Mouse (Mus musculus) liver, embryonic 13.5 days (tissue): Measurements from ENCODE around the gene Eya2. TPM values are rescaled to one million over a fixed set of nuclear protein-coding genes. Genes with fewer than 3 reads are reported as not detected.
"Not testable (repeated sequence)": the region's sequence is repeated elsewhere in the genome, so short reads cannot be mapped to it uniquely, and the experiment has no call there.

ENCODE experiments used
- ATAC-seq: fragments of 200-750 bp; cut with Nextera tagmentation; 2 replicates; pipeline ENCODE4 v1.8.0; 2017; ENCODE audit warnings: low read depth, mild to moderate bottlenecking, moderate number of reproducible peaks, moderate library complexity
- DNase-seq: peaks from one replicate; pipeline ENCODE4 v3.0.0; 2022
- H3K27ac ChIP-seq: fragments of 300-500 bp; sonication (generic); 2 replicates; pipeline ENCODE4 v1.5.1; 2015; ENCODE audit warnings: moderate library complexity, mild to moderate bottlenecking, inconsistent platforms
- H3K27me3 ChIP-seq: fragments of 300-500 bp; sonication (generic); 2 replicates; pipeline ENCODE4 v1.6.1; 2015; ENCODE audit warnings: mild to moderate bottlenecking, inconsistent platforms
- H3K36me3 ChIP-seq: fragments of 300-500 bp; sonication (generic); 2 replicates; pipeline ENCODE4 v1.6.1; 2015; ENCODE audit warnings: mild to moderate bottlenecking, inconsistent platforms
- H3K4me1 ChIP-seq: fragments of 300-500 bp; sonication (generic); replicated peaks from 2 replicates; pipeline ENCODE4 v1.6.1; 2015; ENCODE audit warnings: inconsistent platforms
- H3K4me2 ChIP-seq: fragments of 300-500 bp; sonication (generic); 2 replicates; pipeline ENCODE4 v1.6.1; 2015; ENCODE audit warnings: inconsistent platforms, mild to moderate bottlenecking, moderate library complexity
- H3K4me3 ChIP-seq: fragments of 300-500 bp; sonication (generic); replicated peaks from 2 replicates; pipeline ENCODE4 v1.5.1; 2015; ENCODE audit warnings: mild to moderate bottlenecking, inconsistent platforms
- H3K9ac ChIP-seq: fragments of 300-500 bp; sonication (generic); 2 replicates; pipeline ENCODE4 v1.6.1; 2015; ENCODE audit warnings: mild to moderate bottlenecking, inconsistent platforms
- H3K9me3 ChIP-seq: fragments of 300-500 bp; sonication (generic); replicated peaks from 2 replicates; pipeline ENCODE4 v1.6.1; 2016; ENCODE audit warnings: inconsistent platforms
- WGBS: fragments of 180-500 bp; shearing (Covaris S2); methylation state at CpG from one replicate; pipeline ENCODE4 v1.1.7; 2015; ENCODE audit not compliant: insufficient replicate concordance; 5-methylcytosine and 5-hydroxymethylcytosine counted together
- polyA plus RNA-seq: library from polyadenylated mRNA; unstranded; fragments of >200 nt; fragmentation: Nextera tagmentation; extraction: Ambion mirVana; gene quantifications from 2 replicates; pipeline ENCODE4 v1.2.1, GENCODE M21; 2015

The Eya2 gene
- 0.13 and 0.23 TPM in 2 replicates for polyA plus RNA-seq

DNA sequence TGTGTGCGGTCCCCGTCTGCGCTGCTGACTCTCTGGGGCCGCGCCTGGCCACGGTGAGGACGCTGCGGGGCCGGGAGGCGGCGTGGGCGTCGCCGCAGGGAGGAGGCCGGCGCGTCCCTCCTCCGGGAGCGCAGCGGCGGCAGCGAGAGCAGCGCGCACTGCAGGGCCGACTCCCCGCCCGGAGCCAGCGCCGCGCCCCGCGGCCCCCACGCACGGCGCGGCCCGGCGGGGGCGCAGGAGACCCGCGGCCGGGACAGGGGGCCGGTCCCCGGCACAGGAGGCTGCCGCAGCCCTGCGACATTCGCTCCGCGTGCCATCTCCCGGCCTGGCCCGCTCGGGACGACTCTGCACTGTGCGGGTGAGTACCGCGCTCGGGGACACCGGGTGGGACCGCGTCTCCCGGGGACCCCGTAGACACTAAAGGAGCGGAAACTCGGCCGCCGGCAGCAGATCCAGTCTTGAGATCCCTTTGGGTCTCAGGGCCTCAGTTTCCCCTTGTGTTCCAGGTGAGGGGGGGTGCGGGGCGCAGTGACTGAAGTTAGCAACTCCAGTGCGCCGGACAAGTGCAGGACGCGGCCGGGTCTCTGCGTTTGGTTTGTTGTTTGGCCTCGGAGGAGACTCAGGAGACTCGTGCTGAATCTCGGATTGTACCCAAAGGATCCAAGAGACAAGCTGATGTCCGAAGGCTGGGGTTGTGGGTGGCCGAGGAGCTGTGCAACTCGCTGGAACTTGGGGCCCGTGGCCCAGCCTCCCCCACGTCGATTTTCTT, at the start of gene Eya2:
Gene Eya2, plus strand, starts transcription at position 126 of the 769 bp plus-strand sequence.
- H3K9me3 ChIP-seq, result no peaks in the 10 kb centered on the region
- no peaks in the 10 kb centered on the region for H3K4me1 ChIP-seq
- no peak within 1 kb of the TSS for H3K27ac ChIP-seq
- H3K4me2 ChIP-seq, result peak within 1 kb of the TSS; percentile 47
- ATAC-seq (no peak), DNase-seq (no peak)
- WGBS, result 2% methylated on average over 73 of the region's 83 CpGs
- peaks cover 59% of the 10 kb centered on the region for H3K27me3 ChIP-seq
- no peaks in the 10 kb centered on the region for H3K36me3 ChIP-seq
- H3K9ac ChIP-seq, result no peak within 1 kb of the TSS
- peak within 1 kb of the TSS; percentile 30 for H3K4me3 ChIP-seq

DNA sequence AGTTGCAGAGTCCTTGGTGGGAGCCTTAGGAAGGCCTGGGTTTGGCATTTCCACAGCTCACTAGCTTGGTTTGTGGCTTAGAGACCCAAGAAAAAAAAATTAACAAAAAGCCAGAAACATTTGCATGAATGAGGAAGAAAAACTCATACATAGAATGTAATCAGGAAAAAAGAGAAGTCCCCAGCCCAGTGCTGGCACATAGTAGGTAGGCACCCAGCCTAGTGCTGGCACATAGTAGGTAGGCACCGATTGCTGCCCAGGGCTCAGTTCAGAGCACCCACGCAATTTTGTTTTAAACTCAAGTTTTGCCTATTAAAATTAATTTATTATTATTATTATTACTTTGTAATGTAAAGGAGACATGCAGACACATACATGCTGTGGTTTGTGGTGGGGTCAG, 49.1 kb upstream of the Eya2 start:
- H3K9me3 ChIP-seq, result no peaks in the 10 kb centered on the region
- WGBS, result 71% methylated on average over 2 of the region's 2 CpGs
- no peak for DNase-seq

DNA sequence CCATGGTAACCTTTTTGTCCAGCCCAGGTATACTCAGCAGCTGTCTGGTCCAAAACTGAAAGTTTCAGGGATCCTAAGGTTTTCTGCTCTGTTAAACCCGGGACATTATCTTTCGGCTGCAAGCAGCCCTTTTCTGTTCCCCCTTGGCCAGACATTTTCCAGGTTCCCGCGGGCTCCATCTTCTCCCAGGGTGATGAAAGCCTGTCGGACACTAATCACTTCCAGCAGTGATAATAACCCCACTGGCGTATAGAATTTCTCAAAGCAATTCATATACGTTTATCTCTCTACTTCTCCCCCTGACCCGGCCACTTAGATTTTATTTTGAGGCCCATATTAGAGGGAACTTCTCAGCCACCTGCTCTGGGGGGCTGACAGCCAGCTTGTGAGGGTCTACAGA, 48.5 kb upstream of the Eya2 start:
- H3K4me3 ChIP-seq, result no peak overlapping the region
- H3K9me3 ChIP-seq, result no peaks in the 10 kb centered on the region
- H3K27me3 ChIP-seq, result no peaks in the 10 kb centered on the region
- H3K4me1 ChIP-seq, result no peaks in the 10 kb centered on the region
- DNase-seq (no peak), ATAC-seq (no peak)
- no peak overlapping the region for H3K27ac ChIP-seq
- no peak overlapping the region for H3K9ac ChIP-seq
- WGBS, result 69% methylated on average over 8 of the region's 8 CpGs
- H3K4me2 ChIP-seq, result no peak overlapping the region
- H3K36me3 ChIP-seq, result no peaks in the 10 kb centered on the region

More for the DNA sequence above, 49.1 kb upstream of the Eya2 start:
- no peaks in the 10 kb centered on the region for H3K4me1 ChIP-seq
- H3K27ac ChIP-seq, result no peak overlapping the region
- H3K9ac ChIP-seq, result no peak overlapping the region
- no peak for ATAC-seq
- no peak overlapping the region for H3K4me2 ChIP-seq
- H3K4me3 ChIP-seq, result no peak overlapping the region
- no peaks in the 10 kb centered on the region for H3K27me3 ChIP-seq
- H3K36me3 ChIP-seq, result no peaks in the 10 kb centered on the region

DNA sequence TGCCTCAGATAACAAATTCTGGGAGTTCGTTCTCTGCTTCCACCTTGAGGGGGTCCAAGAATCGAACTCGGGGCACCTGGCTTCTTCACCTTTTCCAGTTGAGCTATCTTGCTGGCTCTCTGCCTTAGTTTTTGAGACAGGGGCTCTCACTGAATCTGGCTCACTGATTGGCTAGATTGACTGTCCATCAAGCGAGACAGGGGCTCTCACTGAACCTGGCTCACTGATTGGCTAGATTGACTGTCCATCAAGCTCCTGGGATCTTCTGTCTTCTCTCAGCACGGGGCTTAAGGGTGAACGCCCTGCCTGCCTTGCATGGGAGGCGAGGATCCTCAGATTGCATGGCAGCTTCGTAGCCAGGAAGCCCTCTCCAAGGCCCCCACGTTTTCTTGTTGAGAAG, 47.4 kb upstream of the Eya2 start:
- Histone ChIP-seq H3K36me3 (no peaks in the 10 kb centered on the region), H3K27me3 (no peaks in the 10 kb centered on the region), H3K4me3 (no peak overlapping the region), H3K9ac (no peak overlapping the region), H3K9me3 (no peaks in the 10 kb centered on the region), H3K27ac (no peak overlapping the region), H3K4me1 (no peaks in the 10 kb centered on the region), H3K4me2 (no peak overlapping the region)
- DNase-seq (peak; percentile 22), ATAC-seq (no peak)
- WGBS, result 27% methylated on average over 9 of the region's 9 CpGs

DNA sequence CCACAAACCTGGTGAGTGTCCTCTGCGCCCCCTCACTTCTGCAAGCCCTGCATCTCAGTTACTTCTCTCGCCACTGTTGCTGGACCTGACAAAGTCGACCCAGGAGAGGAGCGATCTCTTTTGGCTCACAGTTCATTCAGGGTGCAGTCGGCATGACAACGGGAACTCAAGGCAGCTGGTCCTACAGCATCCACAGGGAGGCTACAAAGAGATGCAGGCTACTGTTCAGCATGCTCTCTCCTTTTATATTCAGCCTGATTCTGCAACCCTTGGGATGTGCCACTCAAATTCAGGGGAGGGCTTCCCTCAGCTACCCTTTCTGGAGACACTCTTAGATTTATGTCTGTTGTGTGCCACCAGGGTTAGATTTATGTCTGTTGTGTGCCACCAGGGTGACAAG, 46.2 kb upstream of the Eya2 start:
- Histone ChIP-seq H3K4me1 (no peaks in the 10 kb centered on the region), H3K36me3 (no peaks in the 10 kb centered on the region), H3K4me2 (no peak overlapping the region), H3K4me3 (no peak overlapping the region), H3K9ac (no peak overlapping the region), H3K27ac (no peak overlapping the region), H3K9me3 (no peaks in the 10 kb centered on the region), H3K27me3 (no peaks in the 10 kb centered on the region)
- ATAC-seq, result no peak
- WGBS, result 57% methylated on average over 6 of the region's 6 CpGs
- no peak for DNase-seq

DNA sequence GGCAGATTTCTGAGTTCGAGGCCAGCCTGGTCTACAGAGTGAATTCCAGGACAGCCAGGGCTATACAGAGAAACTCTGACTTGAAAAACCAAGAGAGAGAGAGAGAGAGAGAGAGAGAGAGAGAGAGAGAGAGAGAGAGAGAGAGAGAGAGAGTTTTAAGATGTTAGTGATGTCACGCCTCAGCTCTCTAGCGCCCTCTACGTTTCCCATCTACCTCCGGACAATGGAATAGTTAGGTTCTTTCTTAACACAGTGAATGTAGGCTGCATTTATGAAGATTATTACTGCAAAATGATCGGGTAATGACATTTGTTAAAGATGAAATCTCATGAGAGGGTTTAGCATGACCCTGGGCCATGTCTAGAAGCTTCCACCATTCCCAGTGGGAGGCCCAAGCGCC, 44.4 kb upstream of the Eya2 start:
- H3K9ac ChIP-seq, H3K36me3 ChIP-seq, DNase-seq, ATAC-seq, H3K27ac ChIP-seq, H3K27me3 ChIP-seq, H3K4me2 ChIP-seq, H3K9me3 ChIP-seq, H3K4me3 ChIP-seq, H3K4me1 ChIP-seq: not testable (repeated sequence)
- 51% methylated on average over 7 of the region's 7 CpGs for WGBS

DNA sequence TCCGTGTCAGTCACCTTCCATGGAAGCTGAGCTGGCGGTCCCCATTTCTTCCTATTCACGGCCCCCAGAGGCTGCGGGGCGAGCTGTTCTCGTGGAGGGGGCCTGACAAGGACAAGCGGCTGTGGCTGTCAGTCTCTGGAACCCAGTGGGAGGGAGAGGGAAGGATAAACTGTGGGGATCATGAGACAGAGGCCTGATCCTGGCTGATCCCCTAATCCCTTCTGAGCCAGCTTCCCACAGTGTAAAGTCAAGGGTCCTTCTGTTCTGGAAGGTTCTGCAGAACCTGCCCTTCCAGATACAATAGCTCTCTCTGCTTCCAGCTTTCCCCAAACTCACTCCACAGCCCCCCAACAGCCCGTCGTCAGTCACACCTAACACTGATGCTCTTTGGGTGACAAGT, 40.8 kb upstream of the Eya2 start:
- Histone ChIP-seq H3K4me1 (no peaks in the 10 kb centered on the region), H3K27me3 (no peaks in the 10 kb centered on the region), H3K4me2 (no peak overlapping the region), H3K9me3 (no peaks in the 10 kb centered on the region), H3K9ac (no peak overlapping the region), H3K36me3 (no peaks in the 10 kb centered on the region), H3K4me3 (no peak overlapping the region), H3K27ac (no peak overlapping the region)
- ATAC-seq (no peak), DNase-seq (no peak)
- WGBS, result 68% methylated on average over 9 of the region's 9 CpGs

DNA sequence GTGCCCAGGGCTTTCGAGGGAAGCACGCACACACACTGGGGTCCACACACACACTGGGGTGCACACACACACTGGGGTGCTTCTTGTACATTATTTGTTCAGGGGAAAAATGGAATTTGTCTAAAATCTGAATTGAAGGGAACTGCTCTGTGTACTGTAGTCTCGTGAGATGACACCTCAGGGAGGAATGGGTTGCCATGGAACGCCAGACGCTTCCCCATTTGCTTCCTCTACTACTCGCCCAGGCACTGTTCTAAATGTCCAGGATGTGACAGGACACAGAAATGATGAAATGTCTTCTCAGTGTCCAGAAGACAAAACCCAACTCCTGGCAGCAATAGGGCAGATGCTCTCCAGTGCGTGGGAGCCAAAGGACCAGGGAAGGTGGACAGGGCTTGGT, 37.6 kb upstream of the Eya2 start:
- no peak for DNase-seq

DNA sequence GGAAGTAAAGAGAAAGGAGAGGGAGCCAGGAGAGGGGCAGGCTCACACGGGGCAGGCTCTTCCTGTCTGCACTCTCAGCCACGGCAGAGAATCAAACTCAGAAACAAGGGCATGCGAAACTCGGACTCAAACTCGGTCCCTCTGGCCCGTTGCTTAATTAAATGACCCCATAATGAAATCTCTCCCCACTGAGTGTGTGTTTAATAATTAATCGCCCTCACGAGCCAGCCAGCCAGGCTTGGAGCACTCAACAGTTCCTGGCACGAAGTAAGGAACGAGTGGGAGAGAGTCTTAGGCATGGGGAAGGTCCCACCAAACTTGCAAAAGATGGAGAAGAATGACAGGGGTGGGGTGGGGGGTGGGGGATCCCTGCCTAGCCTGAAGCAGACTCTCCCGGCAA, 35.9 kb upstream of the Eya2 start:
- peaks cover 5% of the 10 kb centered on the region; the same call in 1 of the 2 replicates for H3K4me1 ChIP-seq
- no peak overlapping the region for H3K4me2 ChIP-seq
- no peak for ATAC-seq
- peaks cover 24% of the 10 kb centered on the region for H3K27me3 ChIP-seq
- no peaks in the 10 kb centered on the region for H3K9me3 ChIP-seq
- no peaks in the 10 kb centered on the region for H3K36me3 ChIP-seq
- WGBS, result 32% methylated on average over 11 of the region's 11 CpGs
- H3K4me3 ChIP-seq, result no peak overlapping the region
- no peak overlapping the region for H3K9ac ChIP-seq
- no peak for DNase-seq
- no peak overlapping the region for H3K27ac ChIP-seq

More for the DNA sequence above, 37.6 kb upstream of the Eya2 start:
- Histone ChIP-seq H3K9me3 (no peaks in the 10 kb centered on the region), H3K9ac (no peak overlapping the region), H3K4me3 (no peak overlapping the region), H3K36me3 (no peaks in the 10 kb centered on the region), H3K4me1 (no peaks in the 10 kb centered on the region), H3K27me3 (peaks cover 8% of the 10 kb centered on the region; the same call in 1 of the 2 replicates), H3K4me2 (no peak overlapping the region), H3K27ac (no peak overlapping the region)
- no peak for ATAC-seq
- 61% methylated on average over 7 of the region's 7 CpGs for WGBS

DNA sequence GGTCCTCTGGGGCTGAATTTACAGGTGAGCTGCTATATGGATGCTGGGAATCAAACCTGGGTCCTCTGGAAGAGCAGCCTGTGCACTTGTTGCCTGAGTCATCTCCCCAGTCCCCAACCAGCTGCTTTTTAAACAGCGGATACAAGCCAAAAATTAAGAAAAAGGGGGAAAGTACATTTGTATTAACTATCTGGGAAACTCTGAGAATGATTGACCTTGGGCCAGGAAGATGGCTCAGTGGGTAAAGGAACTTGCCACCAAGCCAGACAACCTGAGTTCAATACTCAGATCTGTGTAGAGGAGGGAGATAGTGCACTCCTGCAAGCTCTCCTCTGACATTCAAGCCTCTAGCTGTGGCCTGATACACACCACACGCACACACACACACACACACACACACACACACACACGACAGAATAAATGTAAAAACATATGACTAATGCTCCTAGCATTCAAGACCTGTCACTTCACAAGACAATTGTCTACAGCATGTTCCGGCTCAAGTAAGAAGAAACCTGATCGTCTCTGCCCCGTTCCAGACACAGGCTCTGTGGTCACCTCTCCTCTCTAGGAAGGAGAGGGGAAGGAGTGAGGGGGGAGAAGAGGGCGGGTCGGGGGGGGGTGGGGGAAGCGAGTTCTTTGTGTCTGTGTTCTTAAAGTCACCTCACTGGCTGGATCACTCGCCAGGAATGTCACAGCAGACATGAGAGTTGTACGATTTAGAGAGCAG, 35.2 kb upstream of the Eya2 start:
- ATAC-seq, result no peak
- Histone ChIP-seq H3K27ac (no peak overlapping the region), H3K4me1 (peaks cover 5% of the 10 kb centered on the region; the same call in 1 of the 2 replicates), H3K9ac (no peak overlapping the region), H3K4me3 (no peak overlapping the region), H3K27me3 (peaks cover 31% of the 10 kb centered on the region), H3K36me3 (no peaks in the 10 kb centered on the region), H3K9me3 (no peaks in the 10 kb centered on the region), H3K4me2 (no peak overlapping the region)
- WGBS, result 17% methylated on average over 11 of the region's 11 CpGs
- no peak for DNase-seq

DNA sequence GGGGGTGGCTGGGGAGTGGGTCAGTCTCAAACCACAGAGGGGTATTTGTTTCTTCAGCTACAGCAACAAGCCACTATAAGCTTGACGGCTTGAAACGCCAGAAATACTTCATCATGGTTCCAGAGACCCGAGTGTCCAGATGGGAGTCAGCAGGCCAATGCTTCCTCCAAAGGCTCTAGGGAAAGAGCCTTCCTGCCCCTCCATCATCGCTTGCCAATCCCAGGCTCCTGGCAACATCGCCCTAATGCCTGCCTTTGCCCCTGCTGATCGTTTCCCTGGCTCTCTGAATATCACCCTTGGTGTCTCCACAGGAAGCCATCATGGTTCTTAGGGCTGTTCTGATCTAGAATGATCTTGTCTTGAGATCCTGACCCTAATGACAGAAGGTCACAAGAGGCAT, 33.0 kb upstream of the Eya2 start:
- H3K4me1 ChIP-seq, result peaks cover 5% of the 10 kb centered on the region; the same call in 1 of the 2 replicates
- WGBS, result 65% methylated on average over 6 of the region's 6 CpGs
- H3K4me2 ChIP-seq, result no peak overlapping the region
- H3K36me3 ChIP-seq, result no peaks in the 10 kb centered on the region
- no peak for ATAC-seq
- DNase-seq, result no peak
- H3K9me3 ChIP-seq, result no peaks in the 10 kb centered on the region
- H3K27ac ChIP-seq, result no peak overlapping the region
- H3K4me3 ChIP-seq, result no peak overlapping the region
- no peak overlapping the region for H3K9ac ChIP-seq
- H3K27me3 ChIP-seq, result peaks cover 42% of the 10 kb centered on the region
